Mouse (Mus musculus) adrenal gland, postnatal 4 days (tissue): ENCODE measurements around the gene Prkch. TPM values are rescaled to one million over a fixed set of nuclear protein-coding genes. Genes with fewer than 3 reads are reported as not detected.

Experiments
- DNase-seq, 2 experiments: peaks; one replicate each; pipeline ENCODE4 v3.0.0; 2021 to 2022; ENCODE audit warnings: low spot score in 2 of 2, mixed read lengths in 2 of 2
- total RNA-seq, 2 experiments: library from RNA; stranded (reverse); gene quantifications; 2 replicates each; pipeline ENCODE4 v1.2.3; 2021

The Prkch gene
- total RNA-seq, 2 experiments from 2014 or later: 19.3 to 21.3 TPM

DNA sequence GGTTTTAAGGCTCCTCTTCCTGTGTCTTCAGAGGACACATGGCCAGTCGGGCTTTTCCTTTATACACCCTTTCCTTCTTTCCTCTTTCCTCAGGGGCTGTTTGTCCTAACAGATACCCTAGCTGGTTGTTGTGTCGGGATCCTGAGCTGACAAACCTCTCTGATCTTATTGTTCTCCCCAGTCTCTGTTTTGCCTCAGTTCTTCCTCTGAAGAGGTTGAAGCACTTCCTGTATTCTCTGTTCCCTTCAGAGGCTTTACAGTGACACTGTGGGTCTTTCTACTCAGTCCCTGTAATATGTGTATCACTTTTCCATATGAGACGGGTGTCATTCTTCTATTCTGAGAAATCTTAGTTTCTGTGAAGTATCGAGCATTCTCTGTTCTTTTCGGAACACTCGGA is 6.5 kb upstream of the Prkch start:
- no peak for DNase-seq

DNA sequence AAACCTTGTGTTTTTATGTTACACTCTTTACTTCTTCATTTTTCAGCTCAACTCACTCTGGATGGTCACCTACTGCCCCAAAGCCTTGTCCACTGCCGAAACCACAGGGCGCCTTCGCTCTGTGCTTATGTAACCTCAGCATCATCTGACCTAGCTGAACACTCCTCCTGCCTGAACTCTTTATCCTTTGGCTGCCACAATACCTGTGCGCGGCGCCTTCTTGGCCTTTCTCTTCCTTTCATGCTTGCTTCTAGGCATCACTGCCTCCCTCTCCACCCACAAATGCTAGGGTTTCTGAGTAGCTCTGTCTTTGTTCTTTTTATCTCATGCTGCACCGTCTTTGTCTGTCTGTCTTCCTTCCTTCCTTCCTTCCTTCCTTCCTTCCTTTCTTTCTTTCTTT is 3.8 kb upstream of the Prkch start:
- no peak for DNase-seq

DNA sequence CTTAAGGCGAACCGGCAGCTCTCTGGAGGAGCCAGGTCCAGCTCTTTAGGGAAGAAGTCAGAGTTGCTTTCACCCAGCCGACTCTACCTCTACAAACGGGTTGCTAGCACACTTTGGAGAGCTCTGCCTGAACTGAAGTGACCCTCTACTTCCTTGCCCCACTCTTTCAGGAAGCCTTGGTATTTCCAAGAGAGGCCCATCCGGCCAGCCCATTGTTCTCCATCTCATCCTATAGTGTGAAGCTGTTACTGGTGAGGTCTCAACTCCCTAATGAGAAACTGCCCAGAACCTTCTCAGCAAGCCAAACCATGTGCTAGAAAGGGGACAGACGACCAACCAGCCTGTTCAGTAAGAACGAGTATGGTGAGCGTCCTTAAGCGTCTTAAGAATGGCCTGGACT is 1.3 kb upstream of the Prkch start:
- no peak for DNase-seq

DNA sequence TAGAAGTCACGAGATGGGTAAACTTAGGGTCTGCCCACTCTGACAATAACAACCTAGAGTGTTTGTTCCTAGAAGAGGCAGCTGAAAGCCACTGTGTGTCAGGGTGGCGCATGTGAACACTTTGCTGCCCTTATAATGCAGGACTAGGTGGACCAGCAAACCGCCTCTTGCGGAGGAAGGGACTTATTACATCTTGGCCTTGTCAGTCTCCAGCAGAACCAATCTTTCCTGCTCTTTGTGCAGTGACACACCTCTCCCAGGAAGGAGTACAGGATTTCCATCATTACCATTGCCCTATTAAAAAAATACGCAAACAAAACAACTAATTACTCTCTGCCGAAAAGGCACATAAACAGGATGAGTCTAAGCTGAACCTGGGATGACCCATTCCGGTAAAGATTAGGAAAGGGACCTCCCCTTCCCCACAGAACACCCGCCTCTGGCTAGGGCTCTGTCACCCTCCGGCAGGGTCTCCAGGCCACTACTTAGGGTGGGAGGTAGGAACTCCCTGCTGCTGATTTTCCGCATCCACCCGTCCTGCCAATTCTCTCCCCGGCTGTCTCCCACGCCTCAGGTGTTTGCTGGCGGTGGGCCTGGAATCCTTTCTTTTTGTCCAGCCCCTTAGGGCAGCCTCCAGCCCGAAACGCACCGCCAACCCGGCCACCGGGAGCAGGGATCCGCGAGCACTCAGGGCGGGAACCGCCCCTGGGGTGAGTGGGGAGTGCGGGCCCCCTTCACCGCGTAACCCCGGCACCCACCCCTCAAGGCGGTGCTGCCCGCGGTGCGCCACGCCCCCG is 585 bp upstream of the Prkch start:
- no peak for DNase-seq

DNA sequence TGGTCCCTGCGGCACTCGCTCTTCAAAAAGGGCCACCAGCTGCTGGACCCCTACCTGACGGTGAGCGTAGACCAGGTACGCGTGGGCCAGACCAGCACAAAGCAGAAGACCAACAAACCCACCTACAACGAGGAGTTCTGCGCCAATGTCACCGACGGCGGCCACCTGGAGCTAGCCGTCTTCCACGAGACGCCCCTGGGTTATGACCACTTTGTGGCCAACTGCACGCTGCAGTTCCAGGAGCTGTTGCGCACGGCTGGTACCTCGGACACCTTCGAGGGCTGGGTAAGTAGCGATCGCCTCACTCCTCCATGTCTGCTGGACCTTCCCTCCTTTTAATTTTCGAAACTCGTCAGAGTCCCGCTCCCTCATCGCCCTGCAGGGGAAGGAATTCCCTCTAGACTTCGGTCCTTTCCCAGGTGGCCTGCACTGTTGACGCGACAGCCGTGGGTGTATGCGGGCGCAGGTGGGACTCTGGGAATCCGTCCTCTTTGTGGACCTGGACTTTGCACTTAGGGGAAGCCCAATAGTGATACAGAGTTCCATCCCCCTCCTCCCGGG is 725 bp downstream of the Prkch start:
- DNase-seq: no peak

DNA sequence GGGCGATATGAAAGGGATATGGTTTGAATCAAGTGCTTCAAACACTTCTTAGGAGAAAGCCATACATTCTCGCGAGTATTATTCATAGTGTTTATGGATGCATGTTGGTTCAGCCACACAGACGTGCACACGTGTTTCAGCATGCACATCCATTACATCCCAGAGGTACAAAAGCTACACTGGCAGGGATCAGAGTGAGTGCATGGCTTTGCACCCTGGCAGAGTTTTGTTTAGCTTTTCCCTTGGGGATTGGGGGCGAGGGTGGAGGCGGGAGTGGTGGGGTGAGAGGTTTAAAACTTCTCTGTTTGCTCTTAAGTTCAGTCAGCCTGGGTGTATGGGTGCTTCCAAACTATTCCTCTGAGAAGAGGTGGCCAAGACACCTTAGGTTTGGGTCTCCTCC is 1.3 kb downstream of the Prkch start:
- no peak for DNase-seq

DNA sequence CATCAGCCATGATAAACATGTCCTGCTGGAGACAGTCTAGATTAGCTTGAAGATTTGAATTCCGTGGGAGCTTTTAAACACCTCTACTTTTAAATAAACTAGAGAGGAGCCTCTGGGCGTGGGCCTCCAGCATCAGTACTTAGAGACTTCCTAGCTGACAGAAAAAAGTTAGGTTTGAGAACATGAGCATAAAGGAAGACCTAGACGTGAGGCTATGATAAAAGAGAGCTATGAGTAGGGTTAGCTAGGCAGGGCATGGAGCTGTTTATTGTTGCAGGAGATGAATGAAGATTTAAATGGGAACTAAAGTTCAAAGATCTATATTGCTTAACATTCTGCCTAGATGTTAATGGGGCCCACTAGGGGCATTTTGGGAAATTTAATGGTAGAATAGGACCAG is 2.7 kb downstream of the Prkch start:
- no peak for DNase-seq

DNA sequence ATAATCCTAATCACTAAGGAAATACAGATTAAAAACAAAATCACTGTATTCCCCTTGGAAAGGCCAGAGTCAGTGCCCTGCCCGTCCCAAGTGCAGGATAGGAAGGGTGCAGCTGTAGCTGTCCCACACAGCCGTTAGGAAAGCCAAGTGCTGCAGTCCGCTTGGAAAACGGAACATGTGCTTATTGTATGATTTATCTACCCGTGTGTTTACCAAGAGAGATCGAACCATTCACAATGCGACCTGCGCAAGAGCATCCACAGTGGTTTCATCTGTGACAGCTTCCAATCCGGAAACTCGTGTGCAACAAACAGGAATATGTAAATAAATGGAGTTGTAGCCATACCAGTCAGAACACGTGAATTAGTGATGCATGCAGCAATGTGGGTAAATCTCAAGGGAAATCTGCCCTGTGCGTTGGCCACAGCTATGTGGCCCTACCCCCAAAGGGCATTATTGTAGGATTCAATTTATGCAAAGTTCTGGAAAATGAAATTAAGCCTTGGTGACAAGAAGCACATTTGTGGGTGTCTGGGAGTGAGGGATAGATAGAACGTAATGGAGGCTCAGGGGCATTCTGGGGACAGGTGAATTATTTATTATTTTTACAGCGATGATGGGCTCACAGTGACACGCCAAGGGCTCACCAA is 6.2 kb downstream of the Prkch start:
- DNase-seq: no peak

DNA sequence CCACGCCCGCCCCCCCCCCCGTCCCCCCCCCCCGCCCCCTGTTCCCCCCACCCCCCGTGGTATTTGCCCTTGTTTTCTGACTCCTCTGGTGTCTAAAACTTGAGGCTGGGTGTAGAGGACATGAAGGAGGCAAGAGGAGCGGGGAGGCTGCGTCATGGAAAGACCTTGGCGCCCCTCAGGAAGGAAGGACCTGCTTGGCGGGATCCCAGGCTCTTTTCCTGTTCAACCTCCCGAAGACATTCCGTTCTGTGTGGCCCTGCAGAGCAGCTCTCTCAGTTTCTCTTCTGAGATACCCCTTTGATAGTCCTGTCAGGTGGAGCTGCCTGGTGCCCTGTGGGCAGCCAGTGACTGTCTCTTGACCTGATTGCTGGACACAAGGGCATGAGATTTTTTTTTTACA is 7.0 kb downstream of the Prkch start:
- DNase-seq: no peak

DNA sequence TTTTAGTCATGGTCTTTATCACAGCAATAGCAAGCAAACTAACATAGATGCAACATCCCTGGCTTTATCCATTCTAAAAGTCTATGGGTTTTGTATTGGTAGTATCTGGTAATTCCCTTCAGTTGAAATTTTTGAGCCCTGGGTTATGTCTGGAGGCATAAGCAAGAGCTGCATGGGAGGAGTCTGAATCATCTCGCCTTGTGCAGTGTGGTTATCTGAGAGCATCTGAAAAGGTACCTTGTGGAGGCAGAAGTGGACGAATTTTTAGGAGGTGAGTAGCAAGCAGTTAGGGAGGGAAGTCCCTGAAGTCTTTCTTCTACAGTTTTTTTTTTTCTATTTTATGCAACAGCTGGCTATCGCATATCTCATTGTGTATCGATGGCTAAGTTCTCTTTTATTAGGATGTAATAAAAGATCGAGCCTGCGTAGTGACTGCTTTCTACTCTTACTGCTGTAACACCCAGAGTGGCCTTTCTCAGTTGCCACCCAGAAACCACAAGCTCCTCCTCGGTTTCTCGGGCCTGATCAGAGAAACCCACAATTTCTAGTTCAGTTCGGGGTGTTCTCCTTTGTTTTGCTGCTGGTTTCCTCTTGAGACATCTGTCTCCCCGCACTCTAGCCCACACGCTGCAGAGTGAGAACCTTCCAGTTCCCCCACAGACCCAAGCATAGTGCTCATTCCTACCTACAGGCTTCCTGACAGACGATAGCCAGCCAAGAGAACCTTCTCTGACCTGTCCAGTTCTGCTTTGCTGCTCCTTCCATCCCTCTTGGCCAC is 8.6 kb downstream of the Prkch start:
- DNase-seq: no peak

DNA sequence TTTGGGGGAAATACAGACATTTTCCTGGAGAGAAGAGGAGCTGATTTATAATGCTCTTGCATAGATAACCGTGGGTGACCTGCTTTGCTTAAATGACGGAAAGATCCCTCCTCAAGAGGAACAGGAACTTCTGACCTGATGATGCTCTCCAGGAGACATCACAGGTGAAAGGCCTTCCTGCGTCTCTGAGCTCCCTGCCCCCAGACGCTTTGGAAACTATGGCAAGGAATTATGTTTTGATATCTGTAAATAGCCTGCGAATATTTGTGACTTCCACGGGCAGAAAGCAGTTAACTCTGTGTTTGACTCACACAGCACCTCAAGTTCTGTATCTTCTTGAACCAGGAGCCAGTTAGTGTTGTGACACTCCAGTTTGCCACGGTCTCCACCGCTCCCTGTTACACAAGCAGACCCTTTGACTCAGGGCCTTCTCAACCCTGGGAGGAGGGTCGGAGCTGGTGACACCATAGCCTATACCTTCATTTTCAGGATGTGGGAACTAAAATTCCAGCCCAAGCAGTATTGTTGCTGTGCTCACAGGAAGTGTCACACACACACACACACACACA is 9.7 kb downstream of the Prkch start:
- no peak for DNase-seq

DNA sequence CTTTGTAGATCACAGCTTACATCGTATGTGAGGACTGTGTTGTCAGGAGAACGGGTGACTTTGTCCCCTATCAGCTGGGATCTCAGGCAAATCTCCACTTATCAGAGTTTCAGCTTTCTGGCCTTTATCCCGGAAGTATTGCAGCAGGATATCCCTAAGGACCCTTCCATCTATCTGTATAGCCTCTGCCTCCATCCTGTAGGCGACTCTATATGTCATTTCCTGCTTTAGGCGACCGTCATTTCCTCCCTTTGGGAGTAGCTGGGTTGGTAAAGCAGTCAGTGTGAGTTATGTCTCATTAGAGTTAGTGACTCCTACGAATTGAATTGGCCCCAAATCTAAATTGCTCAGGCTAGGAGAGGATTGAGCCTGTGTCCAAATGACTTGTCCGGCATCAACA is 10.6 kb downstream of the Prkch start:
- no peak for DNase-seq

DNA sequence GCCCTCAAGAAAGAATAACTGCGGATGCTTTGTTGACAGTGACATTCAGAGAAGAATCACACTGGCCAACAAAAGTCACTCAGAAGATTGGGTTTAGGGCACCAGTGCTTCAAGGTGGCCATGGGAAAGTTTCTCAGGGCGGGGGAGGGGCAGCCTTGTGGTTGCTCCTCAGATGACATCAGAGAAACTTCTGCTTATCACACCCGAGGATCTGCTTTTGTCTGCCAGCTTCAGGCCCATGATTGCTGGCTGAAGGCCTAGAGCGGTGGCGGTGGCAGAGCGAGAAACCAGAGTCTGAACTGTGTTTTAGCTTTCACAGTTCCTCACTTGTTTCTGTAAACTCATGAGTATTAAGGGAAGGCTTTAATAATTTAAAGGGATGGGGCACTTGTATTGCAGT is 13.6 kb downstream of the Prkch start:
- no peak for DNase-seq

DNA sequence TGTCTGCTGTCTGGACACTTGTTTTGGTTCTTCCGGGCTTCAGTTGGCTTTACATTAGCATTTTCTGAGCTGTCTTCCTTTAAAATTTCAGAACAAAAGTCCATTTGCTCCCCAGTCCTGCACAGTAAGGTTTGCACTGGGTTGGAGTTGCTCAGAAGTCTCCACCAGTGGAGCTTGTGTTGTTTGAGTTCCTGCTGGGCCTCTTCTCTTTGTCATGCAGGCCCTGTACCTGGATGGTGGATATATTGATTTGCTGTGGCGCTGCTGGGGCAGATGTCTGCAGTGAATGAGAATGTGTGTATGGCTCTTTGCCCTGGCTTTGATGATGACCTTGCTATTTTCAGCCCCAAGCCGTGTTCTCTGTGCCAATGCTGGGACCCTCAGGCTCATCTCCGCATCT is 15.9 kb downstream of the Prkch start:
- DNase-seq: no peak

DNA sequence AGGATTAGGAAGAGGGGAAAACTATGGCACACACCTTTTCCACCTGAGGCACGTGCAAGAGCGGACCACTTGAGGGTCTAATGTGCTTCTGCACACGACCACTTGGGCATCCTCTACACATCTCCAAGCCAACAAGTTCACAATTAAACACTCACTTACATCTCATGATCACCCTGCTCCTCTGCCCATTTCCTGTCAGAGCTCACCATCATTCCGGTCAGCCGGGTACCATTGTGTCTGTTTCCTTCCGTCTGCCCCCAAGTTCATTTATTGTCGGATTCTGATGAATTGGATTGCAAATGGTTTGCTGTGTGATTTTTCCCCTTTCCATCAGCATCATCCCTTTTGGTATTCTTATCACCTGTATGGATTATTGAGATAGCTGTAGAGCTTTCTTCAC is 18.4 kb downstream of the Prkch start:
- DNase-seq: no peak

DNA sequence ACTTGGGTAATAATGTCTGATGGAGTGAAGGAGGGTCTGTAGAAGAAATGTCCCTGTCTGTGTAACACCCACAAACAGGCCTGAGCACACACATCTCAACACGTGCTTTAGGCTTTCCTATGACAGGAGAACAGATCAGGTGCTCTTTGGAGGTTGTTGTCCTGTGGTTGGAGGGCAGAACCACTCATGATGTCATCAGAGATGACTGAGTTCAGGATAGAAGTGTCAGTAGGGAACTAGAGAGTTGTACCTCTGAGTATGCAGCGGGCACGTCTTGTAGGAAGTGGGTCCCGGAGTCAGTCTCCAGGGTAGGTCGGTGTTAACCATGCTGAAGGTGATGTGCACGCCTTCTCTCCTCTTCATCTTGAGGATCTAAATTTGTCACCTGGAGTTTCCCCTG is 19.1 kb downstream of the Prkch start:
- DNase-seq: no peak

DNA sequence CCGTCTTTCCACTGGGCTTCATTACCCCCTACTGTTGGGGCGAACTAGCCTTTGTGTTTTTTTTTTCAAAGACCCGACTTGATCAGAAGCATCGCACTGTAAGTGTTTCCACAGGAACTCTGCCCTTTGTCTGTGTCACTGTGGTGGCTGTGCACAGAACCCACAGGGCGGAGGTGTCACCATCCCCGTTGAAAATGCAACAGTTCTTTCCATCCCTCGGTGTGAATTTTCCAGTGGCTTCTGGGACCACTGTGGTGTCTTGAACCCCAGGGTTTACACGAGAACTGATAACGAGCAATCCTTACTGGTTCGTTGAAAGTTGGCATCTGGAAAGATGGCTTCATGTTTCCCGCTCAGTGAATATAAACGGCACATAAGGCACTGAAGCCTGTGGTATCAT is 20.2 kb downstream of the Prkch start:
- no peak for DNase-seq

DNA sequence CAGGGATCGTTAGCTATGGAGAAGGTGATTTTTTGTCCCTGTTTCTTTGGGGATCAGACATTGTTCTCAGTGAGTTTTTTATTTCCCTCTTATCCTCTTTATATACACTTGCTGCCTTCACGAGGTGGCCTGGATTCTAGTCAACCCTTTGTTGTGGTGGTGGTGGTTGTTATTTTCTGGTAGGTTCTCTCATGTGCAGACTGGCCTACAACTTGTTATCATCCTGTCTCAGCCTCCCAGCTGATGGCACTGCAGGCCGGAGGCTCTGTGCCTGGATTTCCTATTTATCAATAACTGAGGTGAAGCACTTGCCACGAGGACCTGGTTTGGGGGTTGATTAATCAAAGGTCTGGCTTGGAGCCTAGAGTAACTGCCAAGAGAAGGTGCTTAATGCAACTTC is 20.6 kb downstream of the Prkch start:
- no peak for DNase-seq

DNA sequence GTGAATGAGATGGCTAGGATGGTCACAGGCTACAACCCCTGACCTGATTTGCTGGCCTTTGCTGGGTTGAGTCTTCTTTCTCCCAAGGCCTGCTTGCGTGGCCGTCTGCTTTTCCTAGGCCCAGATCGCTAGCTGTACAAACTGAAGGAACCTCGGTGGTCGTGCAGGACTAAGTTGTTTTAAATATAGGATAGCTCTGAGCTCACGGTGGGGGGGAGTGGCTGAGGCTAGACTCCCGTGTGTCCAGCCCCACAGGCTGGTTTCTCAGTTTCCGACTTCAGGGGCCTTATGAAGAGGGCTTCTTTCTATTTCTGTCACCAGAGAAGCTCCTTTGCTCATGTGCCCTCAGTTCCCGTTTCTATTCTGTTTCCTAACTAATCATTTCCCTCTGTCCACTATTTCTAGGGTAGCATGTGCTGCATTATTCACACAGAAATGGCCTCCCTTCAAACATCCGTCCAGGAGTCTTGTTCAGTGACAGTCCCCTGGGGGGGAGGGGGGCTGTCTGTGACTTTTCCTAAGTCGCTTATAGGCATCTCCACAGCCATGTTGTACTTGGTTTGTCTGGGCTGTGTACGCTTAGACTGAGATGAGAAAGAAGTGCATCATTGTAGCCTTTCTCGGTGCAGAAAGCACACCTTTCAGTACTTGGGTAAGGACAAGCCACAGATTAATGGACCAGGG is 22.9 kb downstream of the Prkch start:
- no peak for DNase-seq

DNA sequence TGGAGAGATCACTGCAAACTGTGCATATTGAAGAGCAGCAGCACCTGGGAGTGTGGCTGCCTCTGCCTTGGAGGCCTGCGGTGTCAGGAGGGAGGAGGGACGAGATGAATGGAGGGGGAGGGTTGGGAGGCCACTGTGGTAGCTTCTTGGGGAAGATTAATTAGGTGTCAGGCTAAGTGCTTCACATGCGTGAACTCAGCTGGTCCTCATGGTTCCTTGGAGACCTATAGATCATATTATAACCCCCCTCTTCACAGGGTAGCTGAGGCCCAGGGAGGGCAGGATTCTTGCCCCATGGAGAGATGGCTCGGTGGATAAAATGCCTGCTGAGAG is 23.4 kb downstream of the Prkch start:
- no peak for DNase-seq

DNA sequence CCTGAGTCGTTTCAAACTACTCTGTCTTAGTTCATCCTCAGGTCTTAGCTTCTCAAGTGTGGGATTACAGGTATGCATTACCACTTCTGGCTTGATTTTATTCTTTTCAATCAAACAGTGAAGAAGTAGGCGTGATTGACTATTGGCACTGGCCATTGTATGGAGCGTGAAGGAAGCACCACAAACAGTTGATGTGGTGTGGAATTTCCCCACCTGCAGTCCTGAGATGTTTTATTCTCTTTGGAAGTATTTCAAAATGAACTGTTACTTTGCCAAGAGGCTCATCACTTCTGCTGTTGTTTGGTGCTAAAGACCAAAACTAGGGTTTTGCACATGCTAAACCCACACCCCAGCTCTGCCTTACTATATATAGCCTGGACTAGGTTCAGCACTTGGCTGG is 24.7 kb downstream of the Prkch start:
- no peak for DNase-seq
